Mouse (Mus musculus) B cell, adult 2 months (primary cell): Measurements from ENCODE around the gene Gm17019.
"Not testable (repeated sequence)": the region's sequence is repeated elsewhere in the genome, so short reads cannot be mapped to it uniquely, and the experiment has no call there.

Experiments
- DNase-seq, 2 experiments: peaks; one replicate each; pipeline ENCODE4 v3.0.0; 2022

Gm17019 gene

DNA sequence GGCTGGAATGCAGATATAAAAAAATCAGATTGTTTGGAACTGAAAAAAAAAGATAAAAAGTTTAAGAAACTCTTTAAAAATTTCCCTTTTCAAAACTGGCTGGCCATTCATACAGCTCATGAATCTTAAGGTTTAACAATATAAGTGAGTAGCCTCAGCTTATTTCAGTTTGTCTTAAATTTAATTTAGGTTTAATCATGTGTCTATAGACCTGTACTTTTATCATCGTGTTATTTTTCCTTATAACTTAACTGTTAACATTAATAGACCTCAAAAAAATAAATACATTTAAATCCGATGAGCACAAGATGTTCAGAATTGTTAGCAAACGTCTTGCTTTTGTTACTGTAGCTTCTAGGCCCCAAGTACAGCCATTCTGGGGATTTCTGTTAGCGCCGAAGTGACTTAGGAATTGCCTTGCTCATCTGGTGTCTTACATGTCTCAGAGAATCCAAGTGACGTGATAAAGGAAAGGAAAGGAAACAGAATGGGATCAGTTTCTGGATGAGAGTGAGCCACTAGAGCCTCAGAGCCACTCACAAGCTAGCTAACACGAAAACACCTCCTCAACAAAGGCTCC lies 36.0 kb downstream of the Gm17019 start:
- DNase-seq = not testable (repeated sequence)

DNA sequence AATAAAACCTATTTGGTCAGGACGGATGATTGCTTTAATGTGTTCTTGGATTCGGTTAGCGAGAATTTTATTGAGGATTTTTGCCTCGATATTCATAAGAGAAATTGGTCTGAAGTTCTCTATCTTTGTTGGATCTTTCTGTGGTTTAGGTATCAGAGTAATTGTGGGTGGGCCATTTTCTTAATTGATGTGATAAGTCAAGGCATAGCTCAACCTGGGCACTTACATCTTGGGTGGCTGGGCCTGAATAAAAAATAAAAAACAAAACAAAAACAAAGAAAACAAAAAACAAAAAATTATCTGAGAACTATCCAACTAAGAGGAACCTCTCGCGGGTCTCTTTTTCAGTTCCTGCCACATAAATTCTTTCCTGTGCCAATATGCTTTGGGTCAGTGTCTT lies 38.7 kb downstream of the Gm17019 start:
- DNase-seq = not testable (repeated sequence)

DNA sequence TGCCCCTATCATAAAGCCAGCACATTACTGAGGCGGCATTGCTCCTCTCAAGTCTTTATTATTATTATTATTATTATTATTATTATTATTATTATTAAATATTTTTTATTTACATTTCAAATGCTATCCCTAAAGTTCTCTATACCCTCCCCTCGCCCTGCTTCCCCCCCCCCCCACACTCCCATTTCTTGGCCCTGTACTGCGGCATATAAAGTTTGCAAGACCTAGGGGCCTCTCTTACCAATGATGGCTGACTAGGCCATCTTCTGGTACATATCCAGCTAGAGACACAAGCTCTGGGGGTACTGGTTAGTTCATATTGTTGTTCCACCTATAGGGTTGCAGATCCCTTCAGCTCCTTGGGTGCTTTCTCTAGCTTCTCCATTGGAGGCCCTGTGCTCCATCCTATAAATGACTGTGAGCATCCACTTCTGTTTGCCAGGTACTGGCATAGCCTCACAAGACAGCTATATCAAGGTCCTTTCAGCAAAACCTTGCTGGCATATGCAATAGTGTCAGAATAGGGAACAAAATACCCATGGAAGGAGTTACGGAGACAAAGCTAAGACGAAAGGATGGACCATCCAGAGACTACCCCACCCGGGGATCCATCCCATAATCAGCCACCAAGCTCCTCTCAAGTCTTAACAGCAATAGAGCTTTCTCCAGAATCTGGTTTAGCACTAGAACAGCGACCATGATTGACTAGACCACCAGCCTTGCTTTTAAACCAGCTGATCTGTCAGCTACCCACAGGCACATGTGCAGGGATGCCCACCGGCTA lies 42.2 kb downstream of the Gm17019 start:
- DNase-seq = not testable (repeated sequence)

DNA sequence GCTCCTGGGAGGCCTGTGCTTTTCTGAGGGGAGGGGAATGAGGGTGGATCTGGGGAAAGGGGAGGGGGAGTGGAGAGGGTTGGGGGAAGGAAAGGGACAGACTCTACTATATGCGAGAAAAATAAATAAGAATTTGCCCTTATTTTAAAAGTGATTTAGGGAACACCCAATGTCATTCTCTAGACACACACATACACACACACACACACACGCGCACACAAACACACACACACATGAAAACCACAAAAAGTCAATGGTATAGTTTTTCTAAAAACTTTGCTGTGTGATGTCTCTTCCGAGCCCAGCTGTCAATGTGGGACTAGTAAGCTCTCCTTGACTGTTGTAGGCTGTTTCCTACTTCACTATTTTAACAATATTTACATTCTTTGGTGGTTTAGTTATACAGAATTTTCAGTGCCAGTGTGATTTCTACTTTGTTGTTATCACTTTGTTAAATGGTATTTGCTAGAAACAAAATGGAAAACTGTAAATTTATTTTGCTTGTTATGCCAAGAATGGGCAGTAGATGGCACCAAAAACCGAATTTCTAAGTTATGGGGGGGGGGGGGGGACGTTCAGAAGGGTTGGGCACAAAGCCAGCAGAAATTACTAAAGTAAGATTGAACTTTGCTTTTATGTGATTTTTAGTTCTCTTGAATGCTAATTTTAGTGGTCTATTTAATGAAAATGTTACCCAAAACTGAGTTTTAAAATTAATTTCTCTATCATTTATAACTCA lies 46.0 kb downstream of the Gm17019 start:
- DNase-seq = not testable (repeated sequence)
